Mouse (Mus musculus) frontal cortex, adult 2 months (tissue): Measurements from ENCODE around the gene Gm21994. TPM values are rescaled to one million over a fixed set of nuclear protein-coding genes. Genes with fewer than 3 reads are reported as not detected.
"Not testable (repeated sequence)": the region's sequence is repeated elsewhere in the genome, so short reads cannot be mapped to it uniquely, and the experiment has no call there.

Experiments used
- DNase-seq, 2 experiments: peaks; one replicate each; pipeline ENCODE4 v3.0.0; 2022; ENCODE audit warnings: low spot score in 1 of 2; ENCODE audit errors: extremely low spot score in 1 of 2
- polyA plus RNA-seq: library from polyadenylated mRNA; depleted of rRNA; stranded (reverse); fragments of >200 nt; gene quantifications from 2 replicates; pipeline ENCODE4 v1.2.3, GENCODE M21; 2012; rRNA removed

Gm21994 gene
- polyA plus RNA-seq: 0.84 and 1.1 TPM in 2 replicates

- not testable (repeated sequence) for DNase-seq
These were observed at the start of gene Gm21994 for GRCm38 (mm10) chr2:150255491-150255890. Gene Gm21994, minus strand, starts transcription at chr2:150255591.

- no peak for DNase-seq
These were observed 43.7 kb upstream of the Gm21994 start for GRCm38 (mm10) chr2:150299096-150299495.

- no peak for DNase-seq
These were observed 38.3 kb upstream of the Gm21994 start for GRCm38 (mm10) chr2:150293669-150294068.

GRCm38 (mm10) chr2:150257291-150257690, 1.9 kb upstream of the Gm21994 start, which contains the start of gene Gm14124:
Gene Gm14124, plus strand, starts transcription at chr2:150257517.
- not testable (repeated sequence) for DNase-seq

- not testable (repeated sequence) for DNase-seq
These were observed 1.5 kb upstream of the Gm21994 start for GRCm38 (mm10) chr2:150256861-150257260.

- no peak for DNase-seq
These were observed 12.2 kb downstream of the Gm21994 start for GRCm38 (mm10) chr2:150243211-150243610.

GRCm38 (mm10) chr2:150223263-150223662, 32.1 kb downstream of the Gm21994 start:
- DNase-seq: not testable (repeated sequence)

GRCm38 (mm10) chr2:150218363-150218725, 37.0 kb downstream of the Gm21994 start:
- not testable (repeated sequence) for DNase-seq

GRCm38 (mm10) chr2:150217600-150218362, 37.6 kb downstream of the Gm21994 start, which contains the start of gene Zfp937:
Gene Zfp937, plus strand, starts transcription at chr2:150218073.
- peak; percentile 82 to 89 for DNase-seq

Other genes starting within 250 kb of the Gm21994 start
- gene Zfp120, start 118.9 kb downstream of the Gm21994 start, polyA plus RNA-seq: 4.5 and 4.9 TPM in 2 replicates
- gene Gm10770, start 75.9 kb downstream of the Gm21994 start, polyA plus RNA-seq: not detected in 2 replicates
- 0.08 TPM in 1 of 2 replicates, not detected in the other for gene Gm14139, start 73.8 kb downstream of the Gm21994 start, polyA plus RNA-seq
- 2.5 and 2.9 TPM in 2 replicates for gene Zfp937, start 37.5 kb downstream of the Gm21994 start, polyA plus RNA-seq
- gene Gm14124, start 1.9 kb upstream of the Gm21994 start, polyA plus RNA-seq: 0.06 TPM in 1 of 2 replicates, not detected in the other
- gene Gm10130, start 68.1 kb upstream of the Gm21994 start, polyA plus RNA-seq: not detected in 2 replicates
- 3.1 and 5.3 TPM in 2 replicates for gene 3300002I08Rik, start 107.2 kb upstream of the Gm21994 start, polyA plus RNA-seq
- 1.3 and 1.7 TPM in 2 replicates for gene Zfp442, start 195.9 kb upstream of the Gm21994 start, polyA plus RNA-seq
- gene Zfp345, start 229.5 kb upstream of the Gm21994 start, polyA plus RNA-seq: not detected in 2 replicates